Mouse (Mus musculus) heart, embryonic 12.5 days (tissue): Measurements from ENCODE around the gene Plcz1. TPM values are rescaled to one million over a fixed set of nuclear protein-coding genes. Genes with fewer than 3 reads are reported as not detected.

Experiments
- ATAC-seq: fragments of 200-750 bp; cut with Nextera tagmentation; 2 replicates; pipeline ENCODE4 v1.8.0; 2017; ENCODE audit warnings: moderate TSS enrichment, moderate library complexity; ENCODE audit not compliant: insufficient number of reproducible peaks, low FRiP score
- H3K27ac ChIP-seq: fragments of 300-500 bp; sonication (generic); 2 replicates; pipeline ENCODE4 v1.5.1; 2016; ENCODE audit warnings: mild to moderate bottlenecking, moderate library complexity; ENCODE audit not compliant: poor library complexity, severe bottlenecking
- H3K27me3 ChIP-seq: fragments of 300-500 bp; sonication (generic); replicated peaks from 2 replicates; pipeline ENCODE4 v1.6.1; 2016; ENCODE audit warnings: mild to moderate bottlenecking, moderate library complexity
- H3K36me3 ChIP-seq: fragments of 300-500 bp; sonication (generic); 2 replicates; pipeline ENCODE4 v1.6.1; 2016; ENCODE audit warnings: mild to moderate bottlenecking, moderate library complexity
- H3K4me1 ChIP-seq: fragments of 300-500 bp; sonication (generic); replicated peaks from 2 replicates; pipeline ENCODE4 v1.6.1; 2016; ENCODE audit warnings: mild to moderate bottlenecking
- H3K4me2 ChIP-seq: fragments of 300-500 bp; sonication (generic); 2 replicates; pipeline ENCODE4 v1.6.1; 2016; ENCODE audit warnings: mild to moderate bottlenecking, moderate library complexity
- H3K4me3 ChIP-seq: fragments of 300-500 bp; sonication (generic); 2 replicates; pipeline ENCODE4 v1.5.1; 2016; ENCODE audit warnings: mild to moderate bottlenecking
- H3K9ac ChIP-seq: fragments of 300-500 bp; sonication (generic); 2 replicates; pipeline ENCODE4 v1.6.1; 2016; ENCODE audit warnings: mild to moderate bottlenecking, moderate library complexity
- H3K9me3 ChIP-seq: fragments of 300-500 bp; sonication (generic); replicated peaks from 2 replicates; pipeline ENCODE4 v1.6.1; 2016; ENCODE audit warnings: mild to moderate bottlenecking, moderate library complexity
- whole genome bisulfite sequencing: fragments of 180-500 bp; shearing (Covaris S2); methylation state at CpG from one replicate; pipeline ENCODE4 v1.1.7; 2016; 5-methylcytosine and 5-hydroxymethylcytosine counted together
- polyA plus RNA-seq: library from polyadenylated mRNA; unstranded; fragments of >200 nt; fragmentation: Nextera tagmentation; extraction: Ambion mirVana; gene quantifications from 2 replicates; pipeline ENCODE4 v1.2.1, GENCODE M21; 2016

Plcz1 gene
- polyA plus RNA-seq = not detected in 2 replicates

- Histone ChIP-seq H3K27ac (no peak within 1 kb of the TSS), H3K4me1 (no peaks in the 10 kb centered on the region), H3K4me2 (no peak within 1 kb of the TSS), H3K27me3 (no peaks in the 10 kb centered on the region), H3K9ac (no peak within 1 kb of the TSS), H3K4me3 (no peak within 1 kb of the TSS), H3K36me3 (no peaks in the 10 kb centered on the region), H3K9me3 (no peaks in the 10 kb centered on the region)
- 85% methylated on average over 5 of the region's 5 CpGs for WGBS
- ATAC-seq = no peak
These were observed at the start of gene Plcz1 for GRCm38 (mm10) chr6:140041357-140041756. TSS of gene Plcz1 (minus strand) at chr6:140041457.

GRCm38 (mm10) chr6:140089855-140090254 is 48.6 kb upstream of the Plcz1 start:
- Histone ChIP-seq H3K27me3 (no peaks in the 10 kb centered on the region), H3K4me3 (no peak overlapping the region), H3K9ac (no peak overlapping the region), H3K4me2 (no peak overlapping the region), H3K27ac (no peak overlapping the region), H3K9me3 (no peaks in the 10 kb centered on the region), H3K4me1 (no peaks in the 10 kb centered on the region), H3K36me3 (no peaks in the 10 kb centered on the region)
- WGBS = 80% methylated on average over 5 of the region's 5 CpGs
- ATAC-seq = no peak

GRCm38 (mm10) chr6:140081739-140082138 is 40.5 kb upstream of the Plcz1 start:
- 79% methylated on average over 3 of the region's 3 CpGs for WGBS
- Histone ChIP-seq H3K4me3 (no peak overlapping the region), H3K9ac (no peak overlapping the region), H3K4me1 (no peaks in the 10 kb centered on the region), H3K36me3 (no peaks in the 10 kb centered on the region), H3K27ac (no peak overlapping the region), H3K4me2 (no peak overlapping the region), H3K27me3 (no peaks in the 10 kb centered on the region), H3K9me3 (0 out of 2 replicates have a peak, but pooled peaks cover 9% of the 10 kb centered on the region)
- peak; percentile 42; the same call in 1 of the 2 replicates for ATAC-seq

GRCm38 (mm10) chr6:140080933-140081332 is 39.7 kb upstream of the Plcz1 start:
- Histone ChIP-seq H3K27me3 (no peaks in the 10 kb centered on the region), H3K9me3 (0 out of 2 replicates have a peak, but pooled peaks cover 9% of the 10 kb centered on the region), H3K4me1 (no peaks in the 10 kb centered on the region), H3K36me3 (no peaks in the 10 kb centered on the region), H3K27ac (no peak overlapping the region), H3K9ac (no peak overlapping the region), H3K4me2 (no peak overlapping the region), H3K4me3 (no peak overlapping the region)
- 69% methylated on average over 7 of the region's 7 CpGs for WGBS
- ATAC-seq = no peak

GRCm38 (mm10) chr6:140069177-140069576 is 27.9 kb upstream of the Plcz1 start:
- Histone ChIP-seq H3K36me3 (no peaks in the 10 kb centered on the region), H3K4me2 (no peak overlapping the region), H3K4me3 (no peak overlapping the region), H3K9ac (no peak overlapping the region), H3K4me1 (no peaks in the 10 kb centered on the region), H3K27ac (no peak overlapping the region), H3K27me3 (no peaks in the 10 kb centered on the region), H3K9me3 (peaks cover 9% of the 10 kb centered on the region)
- WGBS = 80% methylated on average over 8 of the region's 8 CpGs
- no peak for ATAC-seq

- WGBS = 70% methylated on average over 5 of the region's 5 CpGs
- Histone ChIP-seq H3K9ac (no peak overlapping the region), H3K4me3 (no peak overlapping the region), H3K27me3 (no peaks in the 10 kb centered on the region), H3K27ac (no peak overlapping the region), H3K4me1 (no peaks in the 10 kb centered on the region), H3K4me2 (no peak overlapping the region), H3K36me3 (no peaks in the 10 kb centered on the region), H3K9me3 (no peaks in the 10 kb centered on the region)
- no peak for ATAC-seq
These were observed 13.1 kb upstream of the Plcz1 start for GRCm38 (mm10) chr6:140054271-140054928.

GRCm38 (mm10) chr6:140051476-140051875 is 10.2 kb upstream of the Plcz1 start:
- Histone ChIP-seq H3K36me3 (no peaks in the 10 kb centered on the region), H3K4me1 (no peaks in the 10 kb centered on the region), H3K27ac (no peak overlapping the region), H3K4me2 (no peak overlapping the region), H3K4me3 (no peak overlapping the region), H3K9ac (no peak overlapping the region), H3K9me3 (no peaks in the 10 kb centered on the region), H3K27me3 (no peaks in the 10 kb centered on the region)
- WGBS = 79% methylated on average over 5 of the region's 5 CpGs
- no peak for ATAC-seq

GRCm38 (mm10) chr6:140040952-140041351 is 305 bp downstream of the Plcz1 start, which contains the start of gene Capza3:
TSS of gene Capza3 (plus strand) at chr6:140041252.
- no peak within 1 kb of the TSS for H3K4me2 ChIP-seq
- WGBS = 89% methylated on average over 7 of the region's 7 CpGs
- ATAC-seq = no peak
- H3K9ac ChIP-seq = no peak within 1 kb of the TSS
- no peak within 1 kb of the TSS for H3K27ac ChIP-seq
- H3K4me1 ChIP-seq = no peaks in the 10 kb centered on the region
- no peak within 1 kb of the TSS for H3K4me3 ChIP-seq
- no peaks in the 10 kb centered on the region for H3K9me3 ChIP-seq
- no peaks in the 10 kb centered on the region for H3K36me3 ChIP-seq
- no peaks in the 10 kb centered on the region for H3K27me3 ChIP-seq

GRCm38 (mm10) chr6:140024404-140024803 is 16.9 kb downstream of the Plcz1 start:
- Histone ChIP-seq H3K4me2 (no peak overlapping the region), H3K4me3 (no peak overlapping the region), H3K4me1 (no peaks in the 10 kb centered on the region), H3K9ac (no peak overlapping the region), H3K27ac (no peak overlapping the region), H3K9me3 (no peaks in the 10 kb centered on the region), H3K27me3 (no peaks in the 10 kb centered on the region), H3K36me3 (no peaks in the 10 kb centered on the region)
- no peak for ATAC-seq
- 80% methylated on average over 7 of the region's 7 CpGs for WGBS

- Histone ChIP-seq H3K9ac (no peak overlapping the region), H3K36me3 (no peaks in the 10 kb centered on the region), H3K4me2 (no peak overlapping the region), H3K4me1 (no peaks in the 10 kb centered on the region), H3K27ac (no peak overlapping the region), H3K27me3 (no peaks in the 10 kb centered on the region), H3K4me3 (no peak overlapping the region), H3K9me3 (peaks cover 12% of the 10 kb centered on the region; the same call in 1 of the 2 replicates)
- 65% methylated on average over 3 of the region's 3 CpGs for WGBS
- no peak for ATAC-seq
These were observed 36.1 kb downstream of the Plcz1 start for GRCm38 (mm10) chr6:140005181-140005580.

GRCm38 (mm10) chr6:139989597-139989996 is 51.7 kb downstream of the Plcz1 start:
- ATAC-seq = no peak
- WGBS = 78% methylated on average over 10 of the region's 10 CpGs
- H3K27ac ChIP-seq = no peak overlapping the region
- H3K9me3 ChIP-seq = no peaks in the 10 kb centered on the region
- no peak overlapping the region for H3K4me3 ChIP-seq
- H3K4me2 ChIP-seq = no peak overlapping the region
- H3K4me1 ChIP-seq = no peaks in the 10 kb centered on the region
- H3K9ac ChIP-seq = no peak overlapping the region
- H3K36me3 ChIP-seq = no peaks in the 10 kb centered on the region
- H3K27me3 ChIP-seq = no peaks in the 10 kb centered on the region

- Histone ChIP-seq H3K36me3 (no peaks in the 10 kb centered on the region), H3K9me3 (no peaks in the 10 kb centered on the region), H3K9ac (no peak overlapping the region), H3K4me1 (no peaks in the 10 kb centered on the region), H3K4me3 (no peak overlapping the region), H3K27ac (no peak overlapping the region), H3K27me3 (no peaks in the 10 kb centered on the region), H3K4me2 (no peak overlapping the region)
- ATAC-seq = no peak
- 85% methylated on average over 6 of the region's 6 CpGs for WGBS
These were observed 52.2 kb downstream of the Plcz1 start for GRCm38 (mm10) chr6:139989075-139989474.
